ENCODE assay signal across 28 mouse cellular contexts in genomic region chr6:111820265-111820664, GRCm38 (mm10).
DNase-seq lines count a peak whose midpoint lies in the region; ATAC-seq and TF ChIP-seq lines count a peak whose summit lies in the region.
"Had no signal": no experiment of that assay in that cellular context is flagged by ENCODE, and none has a peak within 500 bp of the region (broad histone marks: within the 10 kb centered on the region; RNA-seq: fewer than 3 reads in every experiment).

No protein-coding gene starts in this region.

- WGBS in forebrain, embryonic 16.5 days, result 57% methylated on average over 3 of the region's 3 CpGs
- WGBS in forebrain, embryonic 10.5 days, result 91% methylated on average over 3 of the region's 3 CpGs
- WGBS in hindbrain, embryonic 13.5 days, result 56% methylated on average over 3 of the region's 3 CpGs
- 84% methylated on average over 3 of the region's 3 CpGs for WGBS in hindbrain, embryonic 10.5 days
- WGBS in hindbrain, embryonic 16.5 days, result 62% methylated on average over 3 of the region's 3 CpGs
- 81% methylated on average over 3 of the region's 3 CpGs for WGBS in hindbrain, embryonic 12.5 days
- 66% methylated on average over 3 of the region's 3 CpGs for WGBS in midbrain, embryonic 15.5 days
- WGBS in midbrain, postnatal 0 days, result 43% methylated on average over 3 of the region's 3 CpGs

- no peaks in the 10 kb centered on the region for H3K27me3 ChIP-seq in forebrain, embryonic 16.5 days (replicated peaks; ENCODE audit: control insufficient read depth, insufficient read depth, low read length)
- H3K27me3 ChIP-seq in forebrain, embryonic 10.5 days (ENCODE audit: poor library complexity, severe bottlenecking), result no peaks in the 10 kb centered on the region
- no peaks in the 10 kb centered on the region for H3K27me3 ChIP-seq in hindbrain, embryonic 13.5 days
- no peaks in the 10 kb centered on the region for H3K27me3 ChIP-seq in hindbrain, embryonic 10.5 days (ENCODE audit: insufficient read depth, poor library complexity, severe bottlenecking)
- H3K27me3 ChIP-seq in hindbrain, embryonic 16.5 days (replicated peaks; ENCODE audit: control insufficient read depth, insufficient read depth, low read length), result no peaks in the 10 kb centered on the region
- no peaks in the 10 kb centered on the region for H3K27me3 ChIP-seq in hindbrain, embryonic 12.5 days
- no peaks in the 10 kb centered on the region for H3K27me3 ChIP-seq in midbrain, embryonic 15.5 days (replicated peaks)
- H3K27me3 ChIP-seq in midbrain, postnatal 0 days (ENCODE audit: insufficient read depth, low read length), result no peaks in the 10 kb centered on the region
- H3K27me3 ChIP-seq: CH12.LX; embryonic facial prominence, embryonic 13.5 days; embryonic facial prominence, embryonic 15.5 days; Patski had no signal

- ATAC-seq in forebrain, embryonic 16.5 days, result peak; percentile 58
- ATAC-seq in hindbrain, embryonic 13.5 days (ENCODE audit: low FRiP score), result no peak
- 0 out of 2 replicates have a peak, but pooled peaks have one; percentile 56 for ATAC-seq in hindbrain, embryonic 16.5 days
- ATAC-seq in hindbrain, embryonic 12.5 days (ENCODE audit: low FRiP score), result no peak
- peak; percentile 54; the same call in 1 of the 2 replicates for ATAC-seq in midbrain, embryonic 15.5 days (replicated peaks)
- no peak for ATAC-seq in midbrain, postnatal 0 days (ENCODE audit: low FRiP score)
- ATAC-seq: activated CD4-positive, CD25-positive, alpha-beta regulatory T cell, adult 4 months; CD4-positive, CD25-positive, alpha-beta regulatory T cell, adult 4 months; forebrain, embryonic 14.5 days; Patski had no signal

- DNase-seq in forebrain, embryonic 10.5 days (ENCODE audit: extremely low spot score, low spot score), result no peak
- DNase-seq in hindbrain, embryonic 10.5 days (ENCODE audit: low spot score), result no peak
- DNase-seq in midbrain, postnatal 0 days (ENCODE audit: low spot score), result no peak
- DNase-seq: adrenal gland, adult 8-10 months; adrenal gland, postnatal 14 days; adrenal gland, postnatal 36 days; B cell, adult 2 months; cerebellum, adult 11 months; cerebellum, adult 18-20 months; cerebellum, adult 8-10 months; cerebellum, adult 9-11 months; cerebellum, postnatal 14 days; cerebellum, postnatal 36 days; embryo, embryonic 11 days had no signal

- H3K27ac ChIP-seq in forebrain, embryonic 16.5 days (ENCODE audit: low read length), result no peak overlapping the region
- no peak overlapping the region for H3K27ac ChIP-seq in forebrain, embryonic 10.5 days
- peak overlapping the region; percentile 35; the same call in 1 of the 2 replicates for H3K27ac ChIP-seq in hindbrain, embryonic 13.5 days
- H3K27ac ChIP-seq in hindbrain, embryonic 10.5 days, result no peak overlapping the region
- H3K27ac ChIP-seq in hindbrain, embryonic 16.5 days (ENCODE audit: low read depth, low read length), result no peak overlapping the region
- no peak overlapping the region for H3K27ac ChIP-seq in hindbrain, embryonic 12.5 days
- no peak overlapping the region for H3K27ac ChIP-seq in midbrain, embryonic 15.5 days
- no peak overlapping the region for H3K27ac ChIP-seq in midbrain, postnatal 0 days (ENCODE audit: low read depth, low read length)
- H3K27ac ChIP-seq: embryonic facial prominence, embryonic 13.5 days; embryonic facial prominence, embryonic 15.5 days had no signal

- H3K4me3 ChIP-seq in forebrain, embryonic 16.5 days (replicated peaks; ENCODE audit: low read length), result no peak overlapping the region
- H3K4me3 ChIP-seq in forebrain, embryonic 10.5 days, result no peak overlapping the region
- no peak overlapping the region for H3K4me3 ChIP-seq in hindbrain, embryonic 13.5 days
- no peak overlapping the region for H3K4me3 ChIP-seq in hindbrain, embryonic 10.5 days
- H3K4me3 ChIP-seq in hindbrain, embryonic 16.5 days (ENCODE audit: low read length), result no peak overlapping the region
- no peak overlapping the region for H3K4me3 ChIP-seq in hindbrain, embryonic 12.5 days
- H3K4me3 ChIP-seq in midbrain, embryonic 15.5 days, result no peak overlapping the region
- no peak overlapping the region for H3K4me3 ChIP-seq in midbrain, postnatal 0 days (ENCODE audit: low read depth, low read length)
- H3K4me3 ChIP-seq: embryonic facial prominence, embryonic 13.5 days; embryonic facial prominence, embryonic 15.5 days; erythroblast, embryonic 14.5 days had no signal

- no peaks in the 10 kb centered on the region for H3K9me3 ChIP-seq in forebrain, embryonic 16.5 days (ENCODE audit: control insufficient read depth, low read length)
- H3K9me3 ChIP-seq in forebrain, embryonic 10.5 days, result no peaks in the 10 kb centered on the region
- no peaks in the 10 kb centered on the region for H3K9me3 ChIP-seq in hindbrain, embryonic 13.5 days
- no peaks in the 10 kb centered on the region for H3K9me3 ChIP-seq in hindbrain, embryonic 10.5 days
- no peaks in the 10 kb centered on the region for H3K9me3 ChIP-seq in hindbrain, embryonic 16.5 days (ENCODE audit: control insufficient read depth, low read length)
- H3K9me3 ChIP-seq in hindbrain, embryonic 12.5 days (replicated peaks), result no peaks in the 10 kb centered on the region
- no peaks in the 10 kb centered on the region for H3K9me3 ChIP-seq in midbrain, embryonic 15.5 days
- H3K9me3 ChIP-seq in midbrain, postnatal 0 days (ENCODE audit: low read length), result no peaks in the 10 kb centered on the region
- H3K9me3 ChIP-seq: embryonic facial prominence, embryonic 13.5 days; embryonic facial prominence, embryonic 15.5 days had no signal

- H3K4me1 ChIP-seq in forebrain, embryonic 16.5 days (replicated peaks; ENCODE audit: control insufficient read depth, insufficient read depth, low read length), result no peaks in the 10 kb centered on the region
- H3K4me1 ChIP-seq in forebrain, embryonic 10.5 days, result no peaks in the 10 kb centered on the region
- H3K4me1 ChIP-seq in hindbrain, embryonic 13.5 days (replicated peaks), result peaks cover 7% of the 10 kb centered on the region; the same call in 1 of the 2 replicates
- no peaks in the 10 kb centered on the region for H3K4me1 ChIP-seq in hindbrain, embryonic 10.5 days (replicated peaks)
- H3K4me1 ChIP-seq in hindbrain, embryonic 16.5 days (ENCODE audit: control insufficient read depth, insufficient read depth, low read depth, low read length), result no peaks in the 10 kb centered on the region
- no peaks in the 10 kb centered on the region for H3K4me1 ChIP-seq in hindbrain, embryonic 12.5 days
- H3K4me1 ChIP-seq in midbrain, embryonic 15.5 days, result no peaks in the 10 kb centered on the region
- H3K4me1 ChIP-seq in midbrain, postnatal 0 days (ENCODE audit: insufficient read depth, low read length), result no peaks in the 10 kb centered on the region
- H3K4me1 ChIP-seq: embryonic facial prominence, embryonic 13.5 days; embryonic facial prominence, embryonic 15.5 days had no signal

- no peak overlapping the region for H3K4me2 ChIP-seq in forebrain, embryonic 16.5 days (ENCODE audit: low read length)
- H3K4me2 ChIP-seq in hindbrain, embryonic 13.5 days, result no peak overlapping the region
- H3K4me2 ChIP-seq in hindbrain, embryonic 16.5 days (ENCODE audit: low read length), result no peak overlapping the region
- no peak overlapping the region for H3K4me2 ChIP-seq in hindbrain, embryonic 12.5 days (replicated peaks)
- H3K4me2 ChIP-seq in midbrain, embryonic 15.5 days, result no peak overlapping the region
- no peak overlapping the region for H3K4me2 ChIP-seq in midbrain, postnatal 0 days (ENCODE audit: low read depth, low read length, poor library complexity, severe bottlenecking)
- H3K4me2 ChIP-seq: embryonic facial prominence, embryonic 13.5 days; embryonic facial prominence, embryonic 15.5 days had no signal

- no peak overlapping the region for H3K9ac ChIP-seq in forebrain, embryonic 16.5 days (replicated peaks; ENCODE audit: low read depth, low read length)
- H3K9ac ChIP-seq in hindbrain, embryonic 13.5 days, result no peak overlapping the region
- H3K9ac ChIP-seq in hindbrain, embryonic 16.5 days (ENCODE audit: low read depth, low read length), result no peak overlapping the region
- no peak overlapping the region for H3K9ac ChIP-seq in hindbrain, embryonic 12.5 days
- H3K9ac ChIP-seq in midbrain, embryonic 15.5 days, result no peak overlapping the region
- H3K9ac ChIP-seq in midbrain, postnatal 0 days (replicated peaks; ENCODE audit: low read length, poor library complexity, severe bottlenecking), result no peak overlapping the region
- H3K9ac ChIP-seq: embryonic facial prominence, embryonic 13.5 days; embryonic facial prominence, embryonic 15.5 days had no signal

- H3K36me3 ChIP-seq in forebrain, embryonic 16.5 days (ENCODE audit: control insufficient read depth, insufficient read depth), result no peaks in the 10 kb centered on the region
- H3K36me3 ChIP-seq in forebrain, embryonic 10.5 days (replicated peaks), result no peaks in the 10 kb centered on the region
- no peaks in the 10 kb centered on the region for H3K36me3 ChIP-seq in hindbrain, embryonic 13.5 days
- H3K36me3 ChIP-seq in hindbrain, embryonic 10.5 days, result no peaks in the 10 kb centered on the region
- no peaks in the 10 kb centered on the region for H3K36me3 ChIP-seq in hindbrain, embryonic 16.5 days (ENCODE audit: control insufficient read depth, insufficient read depth, low read length)
- no peaks in the 10 kb centered on the region for H3K36me3 ChIP-seq in hindbrain, embryonic 12.5 days
- H3K36me3 ChIP-seq in midbrain, embryonic 15.5 days (replicated peaks), result no peaks in the 10 kb centered on the region
- no peaks in the 10 kb centered on the region for H3K36me3 ChIP-seq in midbrain, postnatal 0 days (ENCODE audit: insufficient read depth, low read length)
- H3K36me3 ChIP-seq: embryonic facial prominence, embryonic 13.5 days; embryonic facial prominence, embryonic 15.5 days; G1E had no signal

- TF ChIP-seq CTCF in midbrain, postnatal 0 days (IDR thresholded peaks at IDR 0.05), result no peak

Comparison
In these comparisons a context has a peak if more than half of its experiments do, and no peak if none do; other contexts are left out.
1. ATAC-seq: peak in forebrain, embryonic 16.5 days (single experiment), hindbrain, embryonic 16.5 days (single experiment) and midbrain, embryonic 15.5 days (single experiment); none in hindbrain, embryonic 13.5 days (single experiment), hindbrain, embryonic 12.5 days (single experiment) and midbrain, postnatal 0 days (single experiment).